Mouse (Mus musculus) liver, embryonic 14.5 days (tissue): ENCODE measurements around the gene Tunar. TPM values are rescaled to one million over a fixed set of nuclear protein-coding genes. Genes with fewer than 3 reads are reported as not detected.

Experiments
- ATAC-seq: fragments of 200-750 bp; cut with Nextera tagmentation; 2 replicates; pipeline ENCODE4 v1.8.0; 2017; ENCODE audit warnings: moderate number of reproducible peaks, mild to moderate bottlenecking, moderate library complexity; ENCODE audit not compliant: insufficient read depth
- DNase-seq, 3 experiments: peaks; one replicate each; pipeline ENCODE4 v3.0.0-alpha.2; 2012 to 2013; ENCODE audit warnings: low read depth in 3 of 3, low spot score in 3 of 3
- H3K27ac ChIP-seq: fragments of 300-500 bp; sonication (generic); 2 replicates; pipeline ENCODE4 v1.5.1; 2014; ENCODE audit warnings: moderate library complexity, mild to moderate bottlenecking, control low read depth, inconsistent platforms
- H3K27me3 ChIP-seq: fragments of 300-500 bp; sonication (generic); 2 replicates; pipeline ENCODE4 v1.6.1; 2014; ENCODE audit warnings: mild to moderate bottlenecking, low read length, moderate library complexity; ENCODE audit not compliant: control insufficient read depth, insufficient read depth
- H3K36me3 ChIP-seq: fragments of 300-500 bp; sonication (generic); replicated peaks from 2 replicates; pipeline ENCODE4 v1.6.1; 2014; ENCODE audit warnings: low read depth; ENCODE audit not compliant: control insufficient read depth, insufficient read depth
- H3K4me1 ChIP-seq, 2 experiments: fragments of 200-500 bp in 1 of 2; fragments of 300-500 bp in 1 of 2; sonication (generic) in 1 of 2; replicated peaks; 2 replicates each; pipeline ENCODE4 v1.6.1; 2012 to 2014; ENCODE audit warnings: antibody characterized with exemption in 1 of 2, inconsistent platforms in 1 of 2, low read length in 1 of 2; ENCODE audit not compliant: control insufficient read depth in 2 of 2, insufficient read depth in 2 of 2
- H3K4me2 ChIP-seq: fragments of 300-500 bp; sonication (generic); 2 replicates; pipeline ENCODE4 v1.6.1; 2014; ENCODE audit warnings: low read depth, mild to moderate bottlenecking, control low read depth, moderate library complexity
- H3K4me3 ChIP-seq, 2 experiments: fragments of 200-500 bp in 1 of 2; fragments of 300-500 bp in 1 of 2; sonication (generic) in 1 of 2; 2 replicates each; pipeline ENCODE4 v1.5.1; 2012 to 2014; ENCODE audit warnings: low read depth in 2 of 2, low read length in 2 of 2, mild to moderate bottlenecking in 2 of 2, control low read depth in 1 of 2, inconsistent platforms in 1 of 2, moderate library complexity in 1 of 2; ENCODE audit not compliant: insufficient read depth in 1 of 2
- H3K9ac ChIP-seq: fragments of 300-500 bp; sonication (generic); replicated peaks from 2 replicates; pipeline ENCODE4 v1.6.1; 2014; ENCODE audit warnings: mild to moderate bottlenecking, control low read depth, moderate library complexity
- H3K9me3 ChIP-seq: fragments of 300-500 bp; sonication (generic); 2 replicates; pipeline ENCODE4 v1.6.1; 2016; ENCODE audit warnings: low read length, mixed read lengths; ENCODE audit not compliant: control insufficient read depth
- CTCF ChIP-seq: IDR thresholded peaks from 2 replicates; pipeline ENCODE4 v1.5.1; 2016; ENCODE audit warnings: antibody characterized with exemption, low read depth, control low read depth
- EP300 ChIP-seq: IDR thresholded peaks from 2 replicates; pipeline ENCODE4 v1.6.1; 2016; ENCODE audit warnings: antibody characterized with exemption, low read depth
- WGBS: fragments of 180-500 bp; shearing (Covaris S2); extraction: QIAGEN DNeasy Blood & Tissue Kit; methylation state at CpG from one replicate; pipeline ENCODE4 v1.1.7; 2014; ENCODE audit not compliant: insufficient replicate concordance; 5-methylcytosine and 5-hydroxymethylcytosine counted together
- polyA plus RNA-seq, 2 experiments: library from polyadenylated mRNA; depleted of rRNA in 1 of 2; stranded (reverse) in 1 of 2; unstranded in 1 of 2; fragments of >200 nt; fragmentation: Nextera tagmentation in 1 of 2; extraction: Ambion mirVana in 1 of 2; gene quantifications; 2 replicates each; pipeline versions ENCODE4 v1.2.1 to v1.2.3; 2012 to 2014

The Tunar gene
- polyA plus RNA-seq, 2 experiments = not detected

GRCm38 (mm10) chr12:105376976-105377375 is 43.3 kb downstream of the Tunar start:
- no peak overlapping the region for H3K9ac ChIP-seq
- no peaks in the 10 kb centered on the region for H3K27me3 ChIP-seq
- H3K4me1 ChIP-seq = no peaks in the 10 kb centered on the region
- no peak overlapping the region for H3K27ac ChIP-seq
- H3K36me3 ChIP-seq = no peaks in the 10 kb centered on the region
- ATAC-seq (no peak), DNase-seq (no peak)
- H3K4me2 ChIP-seq = no peak overlapping the region
- WGBS = 64% methylated on average over 12 of the region's 12 CpGs
- no peaks in the 10 kb centered on the region for H3K9me3 ChIP-seq
- TF ChIP-seq EP300 (no peak), CTCF (no peak)
- H3K4me3 ChIP-seq = no peak overlapping the region

GRCm38 (mm10) chr12:105382733-105383132 is 49.1 kb downstream of the Tunar start:
- no peak overlapping the region for H3K4me2 ChIP-seq
- H3K9me3 ChIP-seq = no peaks in the 10 kb centered on the region
- H3K36me3 ChIP-seq = no peaks in the 10 kb centered on the region
- no peak overlapping the region for H3K27ac ChIP-seq
- WGBS = 60% methylated on average over 7 of the region's 7 CpGs
- H3K27me3 ChIP-seq = no peaks in the 10 kb centered on the region
- DNase-seq = no peak
- no peak for ATAC-seq
- TF ChIP-seq CTCF (no peak), EP300 (no peak)
- H3K4me1 ChIP-seq = no peaks in the 10 kb centered on the region
- H3K4me3 ChIP-seq = no peak overlapping the region
- H3K9ac ChIP-seq = no peak overlapping the region

GRCm38 (mm10) chr12:105394671-105395070 is 61.0 kb downstream of the Tunar start:
- 66% methylated on average over 7 of the region's 7 CpGs for whole genome bisulfite sequencing
- Histone ChIP-seq H3K9me3 (no peaks in the 10 kb centered on the region), H3K4me2 (no peak overlapping the region)

GRCm38 (mm10) chr12:105398172-105398571 is 64.5 kb downstream of the Tunar start:
- no peak overlapping the region for H3K9ac ChIP-seq
- ATAC-seq (no peak), DNase-seq (no peak)
- H3K36me3 ChIP-seq = no peaks in the 10 kb centered on the region
- no peak overlapping the region for H3K27ac ChIP-seq
- no peak overlapping the region for H3K4me3 ChIP-seq
- H3K27me3 ChIP-seq = no peaks in the 10 kb centered on the region
- TF ChIP-seq CTCF = no peak
- no peak for TF ChIP-seq EP300
- H3K4me2 ChIP-seq = no peak overlapping the region
- WGBS = 38% methylated on average over 5 of the region's 5 CpGs
- H3K9me3 ChIP-seq = no peaks in the 10 kb centered on the region
- H3K4me1 ChIP-seq = no peaks in the 10 kb centered on the region

More at GRCm38 (mm10) chr12:105394671-105395070, 61.0 kb downstream of the Tunar start:
- DNase-seq (no peak), ATAC-seq (no peak)
- Histone ChIP-seq H3K4me1 (no peaks in the 10 kb centered on the region), H3K4me3 (no peak overlapping the region), H3K9ac (no peak overlapping the region), H3K27me3 (no peaks in the 10 kb centered on the region), H3K27ac (no peak overlapping the region), H3K36me3 (no peaks in the 10 kb centered on the region)
- TF ChIP-seq EP300 (no peak), CTCF (no peak)

GRCm38 (mm10) chr12:105403742-105404141 is 70.1 kb downstream of the Tunar start:
- H3K4me2 ChIP-seq = no peak overlapping the region
- H3K27me3 ChIP-seq = no peaks in the 10 kb centered on the region
- TF ChIP-seq EP300 = no peak
- TF ChIP-seq CTCF = no peak
- DNase-seq (no peak), ATAC-seq (no peak)
- H3K9me3 ChIP-seq = no peaks in the 10 kb centered on the region
- H3K4me1 ChIP-seq = no peaks in the 10 kb centered on the region
- no peak overlapping the region for H3K9ac ChIP-seq
- WGBS = 71% methylated on average over 5 of the region's 5 CpGs
- no peaks in the 10 kb centered on the region for H3K36me3 ChIP-seq
- H3K27ac ChIP-seq = no peak overlapping the region
- H3K4me3 ChIP-seq = no peak overlapping the region

- 45% methylated on average over 6 of the region's 6 CpGs for WGBS
- H3K27ac ChIP-seq = no peak overlapping the region
- ATAC-seq = no peak
- no peak overlapping the region for H3K4me2 ChIP-seq
- DNase-seq = no peak
- no peak for TF ChIP-seq EP300
- no peak for TF ChIP-seq CTCF
- H3K9me3 ChIP-seq = no peaks in the 10 kb centered on the region
- H3K9ac ChIP-seq = no peak overlapping the region
- H3K4me1 ChIP-seq = no peaks in the 10 kb centered on the region
- H3K27me3 ChIP-seq = no peaks in the 10 kb centered on the region
- no peaks in the 10 kb centered on the region for H3K36me3 ChIP-seq
- no peak overlapping the region for H3K4me3 ChIP-seq
These were observed 72.3 kb downstream of the Tunar start for GRCm38 (mm10) chr12:105406008-105406407.
